Mouse (Mus musculus) retina, postnatal 7 days (tissue): ENCODE measurements around the gene Gm4778.
A peak's percentile ranks its signal among the peaks of the same experiment; 100 is the strongest.
"Not testable (repeated sequence)": the region's sequence is repeated elsewhere in the genome, so short reads cannot be mapped to it uniquely, and the experiment has no call there.

ENCODE experiments used
- DNase-seq: peaks from one replicate; pipeline ENCODE4 v3.0.0-alpha.2; 2012; ENCODE audit warnings: low read depth, low spot score

The Gm4778 gene

GRCm38 (mm10) chr3:94263736-94264135 is at the start of gene Gm4778:
Gene Gm4778, plus strand, starts transcription at chr3:94264036.
- DNase-seq: not testable (repeated sequence)

- peak; percentile 5 for DNase-seq
Observed at GRCm38 (mm10) chr3:94260598-94260997, 3.2 kb upstream of the Gm4778 start.

- no peak for DNase-seq
Observed at GRCm38 (mm10) chr3:94275991-94276390, 12.2 kb downstream of the Gm4778 start.

DNA sequence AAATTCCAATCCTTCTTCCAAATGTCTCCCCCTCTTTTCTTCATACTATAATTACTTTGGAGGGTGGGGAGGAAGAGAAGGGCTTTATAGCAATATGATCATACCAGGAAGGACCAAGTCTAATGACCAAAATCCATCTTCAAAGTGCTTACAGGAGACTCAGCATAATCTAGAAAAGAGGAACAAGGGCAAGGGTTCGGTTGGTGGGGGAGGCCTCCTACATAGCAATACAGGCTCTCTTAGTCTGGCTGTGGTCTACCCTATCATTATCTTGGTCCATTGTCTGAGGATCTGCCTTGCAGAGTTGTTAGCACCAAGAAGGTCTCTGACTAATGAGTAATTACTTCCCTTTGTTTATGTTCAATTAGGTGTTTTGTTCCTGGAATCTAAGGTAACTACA is 41.6 kb downstream of the Gm4778 start:
- no peak for DNase-seq

DNA sequence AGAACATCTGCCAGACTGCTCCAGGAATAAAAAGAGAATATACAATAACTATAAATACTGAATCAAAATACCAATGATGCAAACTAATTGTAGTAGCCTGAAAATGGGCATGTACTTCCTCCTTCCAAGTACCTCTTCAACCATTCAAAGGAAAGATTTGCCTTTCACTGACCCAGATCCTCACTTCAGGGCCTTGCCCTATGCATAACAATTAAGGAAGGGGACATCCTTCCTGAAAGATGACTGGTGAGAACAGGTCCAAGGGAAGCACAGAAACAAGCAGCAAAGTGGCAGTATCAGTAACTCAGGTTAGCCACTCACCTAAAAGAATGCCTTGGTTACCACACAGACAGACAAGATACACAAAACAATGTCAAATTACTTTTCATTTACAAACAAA is 43.1 kb downstream of the Gm4778 start:
- no peak for DNase-seq

GRCm38 (mm10) chr3:94309633-94310363 is 46.0 kb downstream of the Gm4778 start, which contains the start of gene Them4:
Gene Them4, plus strand, starts transcription at chr3:94310089.
- DNase-seq: peak; percentile 82

DNA sequence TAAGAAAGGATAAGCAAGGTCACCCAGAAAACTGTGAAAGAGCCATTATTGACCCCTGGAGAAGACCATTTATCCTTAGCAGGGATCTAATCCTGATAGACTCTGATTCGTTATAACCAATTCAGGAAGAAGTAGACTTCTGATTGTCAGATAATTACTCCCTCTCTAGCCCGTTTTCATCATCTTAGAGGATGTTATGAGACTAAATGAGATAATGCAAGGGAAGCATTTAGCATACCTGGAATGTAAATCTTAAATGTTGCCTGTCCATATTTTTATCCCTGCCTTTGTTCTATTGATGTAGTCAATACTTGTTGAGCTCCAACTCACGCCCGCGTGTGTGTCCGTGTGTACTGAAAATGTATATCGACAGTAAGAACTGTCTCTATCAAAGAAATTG is 46.7 kb downstream of the Gm4778 start:
- DNase-seq: no peak

- DNase-seq: no peak
Observed at GRCm38 (mm10) chr3:94310911-94311310, 47.1 kb downstream of the Gm4778 start.

DNA sequence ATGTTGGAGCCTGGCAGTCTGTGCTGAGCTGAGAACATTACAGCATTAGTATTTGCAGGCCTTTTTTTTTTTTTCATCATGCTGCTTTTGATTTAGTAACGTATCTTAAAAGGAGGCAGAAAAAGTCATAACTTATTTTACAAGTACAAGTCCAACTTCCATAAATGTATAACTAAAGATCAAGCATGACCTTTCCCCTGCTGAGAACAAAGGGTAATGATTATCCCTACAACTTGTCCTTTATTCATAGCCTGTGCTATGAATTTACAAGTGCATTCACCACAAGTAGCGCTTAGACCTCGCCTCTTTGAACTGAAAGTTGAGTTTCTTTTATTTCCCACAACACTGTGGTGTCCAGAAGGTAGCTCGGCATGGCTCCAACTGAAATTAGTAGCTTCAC is 47.5 kb downstream of the Gm4778 start:
- DNase-seq: no peak
